Mouse (Mus musculus) bone marrow macrophage, adult 2 months (primary cell): ENCODE measurements around the gene Wiz. TPM values are rescaled to one million over a fixed set of nuclear protein-coding genes. Genes with fewer than 3 reads are reported as not detected.

Experiments
- H3K27ac ChIP-seq: 2 replicates; pipeline ENCODE4 v1.5.1; 2012; ENCODE audit warnings: low read depth, low read length; ENCODE audit not compliant: insufficient read depth
- H3K4me1 ChIP-seq: 2 replicates; pipeline ENCODE4 v1.6.1; 2012; ENCODE audit warnings: low read length; ENCODE audit not compliant: control insufficient read depth, insufficient read depth
- H3K4me3 ChIP-seq: 2 replicates; pipeline ENCODE4 v1.5.1; 2012; ENCODE audit warnings: mild to moderate bottlenecking, low read length, moderate library complexity; ENCODE audit not compliant: insufficient read depth
- CTCF ChIP-seq: IDR thresholded peaks from 2 replicates; pipeline ENCODE4 v1.5.1; 2012; ENCODE audit warnings: low read depth, mild to moderate bottlenecking, low read length, moderate library complexity
- POLR2A ChIP-seq: IDR thresholded peaks from 2 replicates; pipeline ENCODE4 v1.6.1; 2012; ENCODE audit warnings: mild to moderate bottlenecking, low read depth, low read length, borderline replicate concordance
- polyA plus RNA-seq: library from polyadenylated mRNA; stranded (reverse); fragments of >200 nt; gene quantifications from 2 replicates; pipeline ENCODE4 v1.2.4, GENCODE M21; 2012; ENCODE audit not compliant: missing spikeins, insufficient read depth, insufficient read length

Gene Wiz
- 19.3 and 24.2 TPM in 2 replicates for polyA plus RNA-seq

DNA sequence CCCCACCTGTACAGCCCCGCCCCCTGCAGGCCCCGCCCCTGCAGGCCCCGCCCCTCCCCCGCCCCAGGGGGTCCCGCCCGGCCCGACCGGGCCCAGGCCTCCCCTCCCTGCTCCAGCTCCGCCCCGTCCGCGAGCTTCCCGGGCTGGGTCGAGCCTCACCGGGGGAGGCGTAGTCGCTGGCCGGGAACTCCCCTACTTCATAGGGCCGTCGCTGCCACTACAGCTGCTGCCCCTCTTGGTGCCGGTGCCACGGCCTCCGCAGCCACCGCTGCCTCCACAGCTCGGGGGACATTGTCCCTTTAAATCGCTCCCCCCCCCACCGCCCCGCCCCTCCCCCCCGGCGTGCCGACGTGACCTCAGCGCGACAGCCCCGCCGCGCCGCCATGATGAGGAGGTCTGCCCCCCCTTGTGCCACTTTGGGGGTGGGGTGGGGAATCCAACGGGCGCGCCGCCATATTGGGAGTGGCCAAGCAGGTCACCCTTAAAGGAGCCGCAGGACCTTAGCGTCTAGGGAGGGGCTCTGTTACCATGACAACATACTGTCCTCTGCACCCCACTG, at the start of gene Wiz:
Gene Wiz, minus strand, starts transcription at position 339 of the 559 bp plus-strand sequence.
- Histone ChIP-seq H3K4me3 (peak within 1 kb of the TSS; percentile 89), H3K4me1 (no peaks in the 10 kb centered on the region), H3K27ac (peak within 1 kb of the TSS; percentile 78)
- TF ChIP-seq CTCF: no peak
- no peak for TF ChIP-seq POLR2A

GRCm38 (mm10) chr17:32437106-32437505, 47.9 kb upstream of the Wiz start:
- no peaks in the 10 kb centered on the region for H3K4me1 ChIP-seq
- H3K4me3 ChIP-seq: no peak overlapping the region
- H3K27ac ChIP-seq: no peak overlapping the region
- TF ChIP-seq CTCF (no peak), POLR2A (no peak)

DNA sequence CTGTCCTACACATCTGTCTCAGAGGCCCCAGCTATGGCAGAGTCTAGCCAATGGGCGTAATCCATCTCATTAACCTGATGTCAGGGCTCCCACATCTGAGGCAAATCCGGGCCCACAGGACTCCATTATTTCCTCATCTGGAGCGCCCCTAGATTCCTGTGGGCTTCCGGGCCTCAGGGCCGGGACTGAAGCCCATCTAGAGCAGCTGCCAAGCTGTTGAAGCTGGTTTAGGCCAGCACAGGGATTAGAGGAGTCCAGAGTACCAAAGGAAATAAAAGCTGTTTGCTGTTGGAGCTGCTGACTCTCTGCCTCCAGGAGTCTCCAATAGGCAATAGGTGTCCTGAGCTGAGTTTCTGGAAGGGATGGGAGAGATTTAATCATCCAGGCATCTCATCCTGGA, 45.9 kb upstream of the Wiz start:
- Histone ChIP-seq H3K4me3 (no peak overlapping the region), H3K27ac (no peak overlapping the region), H3K4me1 (no peaks in the 10 kb centered on the region)
- no peak for TF ChIP-seq POLR2A
- TF ChIP-seq CTCF: no peak

GRCm38 (mm10) chr17:32434324-32434723, 45.1 kb upstream of the Wiz start:
- Histone ChIP-seq H3K27ac (no peak overlapping the region), H3K4me3 (no peak overlapping the region), H3K4me1 (no peaks in the 10 kb centered on the region)
- TF ChIP-seq POLR2A (no peak), CTCF (no peak)

DNA sequence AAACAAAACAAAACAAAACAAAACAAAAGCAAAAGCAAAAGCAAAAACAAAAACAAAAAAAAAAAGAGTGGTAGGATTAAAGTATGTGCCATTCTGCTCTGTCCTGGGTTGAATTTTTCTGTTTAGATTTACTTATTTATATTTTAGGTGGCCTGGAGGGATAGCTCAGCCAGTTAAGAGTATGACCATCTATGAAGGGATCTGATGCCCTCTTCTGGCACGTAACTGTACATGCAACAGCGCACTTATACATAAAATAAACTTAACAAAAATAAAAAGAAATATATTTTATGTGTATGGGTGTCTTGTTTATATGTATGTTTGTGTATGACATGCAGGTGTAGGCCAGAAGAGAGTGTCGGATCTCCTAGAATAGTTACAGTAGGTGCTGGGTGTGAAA, 42.7 kb upstream of the Wiz start:
- H3K4me3 ChIP-seq: no peak overlapping the region
- TF ChIP-seq POLR2A: no peak
- TF ChIP-seq CTCF: no peak
- no peak overlapping the region for H3K27ac ChIP-seq
- no peaks in the 10 kb centered on the region for H3K4me1 ChIP-seq

DNA sequence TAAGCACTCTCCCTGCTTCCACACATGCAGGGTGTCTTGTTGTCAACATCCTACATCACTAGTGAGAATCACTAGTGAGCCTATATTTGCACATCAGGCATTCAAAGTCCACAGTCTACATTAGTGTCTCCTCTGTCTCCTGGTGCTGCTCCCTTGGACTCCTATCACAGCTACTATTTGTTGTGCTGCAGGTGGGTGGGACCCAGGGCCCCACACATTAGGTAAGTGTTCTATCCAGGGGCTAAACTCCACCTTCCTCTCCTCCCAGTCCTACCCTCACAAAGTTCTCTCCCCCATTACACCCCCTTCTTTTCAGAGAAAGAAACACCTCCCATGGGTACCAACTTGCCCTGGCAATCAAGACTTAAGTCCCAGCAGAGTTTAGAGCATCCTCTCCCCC, 37.4 kb upstream of the Wiz start:
- Histone ChIP-seq H3K4me3 (no peak overlapping the region), H3K27ac (no peak overlapping the region), H3K4me1 (no peaks in the 10 kb centered on the region)
- TF ChIP-seq CTCF (no peak), POLR2A (no peak)

DNA sequence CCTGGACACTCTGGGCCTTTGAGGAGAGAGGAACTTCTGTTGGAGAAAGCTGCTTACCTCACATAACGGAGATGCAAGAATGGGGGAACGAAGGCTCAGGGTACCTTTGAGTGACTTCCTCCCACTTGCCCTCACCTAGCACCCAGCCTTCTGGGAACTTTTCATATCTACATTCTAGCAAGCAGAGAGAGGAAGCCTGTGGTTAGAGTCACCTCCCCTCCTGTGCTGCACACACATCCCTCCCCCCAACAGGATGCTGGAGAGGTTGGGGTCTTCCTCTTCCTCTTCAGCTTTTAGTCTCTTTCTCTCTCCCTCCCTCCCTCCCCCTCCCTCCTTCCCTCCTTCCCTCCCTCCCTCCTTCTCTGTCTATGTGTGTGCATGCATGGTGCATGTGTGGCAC, 34.8 kb upstream of the Wiz start, which contains the start of gene Pglyrp2:
Gene Pglyrp2, minus strand, starts transcription at position 134 of the 400 bp plus-strand sequence.
- no peak within 1 kb of the TSS for H3K27ac ChIP-seq
- no peaks in the 10 kb centered on the region for H3K4me1 ChIP-seq
- no peak for TF ChIP-seq CTCF
- TF ChIP-seq POLR2A: no peak
- no peak within 1 kb of the TSS for H3K4me3 ChIP-seq

DNA sequence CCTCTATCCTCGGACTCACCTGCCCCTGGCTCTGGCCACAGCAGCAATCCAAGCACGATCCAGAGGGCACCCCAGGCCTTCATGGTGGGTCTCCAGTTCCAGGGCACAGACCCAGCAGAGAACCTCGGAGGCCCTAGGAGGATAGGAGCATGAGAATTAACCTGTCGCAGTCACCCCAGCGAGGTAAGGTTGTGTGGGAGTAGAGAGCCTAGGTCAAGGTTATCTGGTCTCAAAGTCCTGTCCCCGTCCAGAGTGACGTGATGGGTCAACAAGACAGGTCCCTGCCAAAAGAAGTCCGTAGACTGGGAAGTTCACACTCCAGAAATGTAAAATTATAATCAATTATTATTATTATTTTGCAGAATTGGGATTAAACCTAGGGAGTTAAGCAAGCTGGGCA, 31.5 kb upstream of the Wiz start:
- H3K4me3 ChIP-seq: no peak overlapping the region
- H3K27ac ChIP-seq: no peak overlapping the region
- no peaks in the 10 kb centered on the region for H3K4me1 ChIP-seq
- TF ChIP-seq POLR2A (no peak), CTCF (no peak)

- TF ChIP-seq CTCF: no peak
- TF ChIP-seq POLR2A: no peak
- H3K27ac ChIP-seq: no peak overlapping the region
- no peaks in the 10 kb centered on the region for H3K4me1 ChIP-seq
- no peak overlapping the region for H3K4me3 ChIP-seq
These were observed 30.8 kb upstream of the Wiz start for GRCm38 (mm10) chr17:32419989-32420388.

GRCm38 (mm10) chr17:32416771-32417170, 27.5 kb upstream of the Wiz start:
- TF ChIP-seq POLR2A: no peak
- no peak for TF ChIP-seq CTCF
- H3K4me3 ChIP-seq: no peak overlapping the region
- no peaks in the 10 kb centered on the region for H3K4me1 ChIP-seq
- no peak overlapping the region for H3K27ac ChIP-seq
